Mouse (Mus musculus): ENCODE measurements at regions not wholly inside any gene's neighbourhood (a gene's known extent, or its start where the extent isn't known, plus 50 kb on each side); places are given as distances from the start of the nearest gene placed in this dataset.

- TF ChIP-seq POLR2A (IDR thresholded peaks at IDR 0.05; ENCODE audit: borderline replicate concordance, insufficient read depth, low read length): no peak
- no peak for TF ChIP-seq CTCF (IDR thresholded peaks at IDR 0.05; ENCODE audit: borderline replicate concordance, insufficient read depth, low read depth, low read length)
Measured at GRCm38 (mm10) chr13:44346636-44347035, 382.6 kb upstream of the Jarid2 start.

All from cerebellum, adult 2 months (tissue).